Mouse (Mus musculus): ENCODE measurements around the gene Pgbd1. TPM values are rescaled to one million over a fixed set of nuclear protein-coding genes. Genes with fewer than 3 reads are reported as not detected.
"Not testable (repeated sequence)": the region's sequence is repeated elsewhere in the genome, so short reads cannot be mapped to it uniquely, and the experiment has no call there.

Pgbd1 gene
- polyA plus RNA-seq (2015; fragmentation: Nextera tagmentation; extraction: Ambion mirVana), result 2.4 TPM in 2 replicates

DNA sequence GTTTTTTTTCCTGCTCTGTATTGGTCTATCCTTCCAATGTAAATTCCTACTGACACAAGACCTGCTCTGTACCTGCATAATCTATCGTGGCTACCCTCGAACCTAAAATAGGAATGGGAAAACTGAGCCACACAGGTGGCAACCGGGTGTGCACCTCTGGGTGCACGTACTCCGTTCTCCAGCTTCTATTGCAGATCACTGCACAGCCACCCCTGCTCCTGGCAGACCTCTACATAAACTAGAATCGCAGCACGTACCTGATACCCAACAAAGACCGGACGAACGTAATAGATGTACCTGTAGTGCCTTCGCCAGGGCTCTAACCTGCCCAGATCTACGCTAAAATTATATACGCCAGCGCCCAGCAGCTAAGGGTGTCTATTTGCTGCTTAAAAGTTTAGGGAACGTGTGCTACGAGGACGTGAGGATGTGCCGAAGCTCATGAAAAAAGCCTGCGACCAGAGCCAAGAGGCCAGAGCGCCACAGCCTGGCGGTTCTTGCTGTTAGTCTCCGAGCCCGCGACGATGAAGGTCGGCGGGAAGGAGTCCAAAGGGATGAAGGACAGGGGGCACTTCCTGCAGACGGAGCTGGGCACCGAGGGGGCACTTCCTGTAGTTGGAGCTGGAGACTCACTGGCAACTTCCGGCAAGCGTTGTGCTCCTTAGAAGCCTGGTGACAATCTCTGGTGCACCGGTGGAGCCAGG is at the start of gene Pgbd1:
TSS of gene Pgbd1 (minus strand) at position 556 of the 704 bp plus-strand sequence.
- Histone ChIP-seq H3K27ac (ENCODE audit: low read length) (peak within 1 kb of the TSS; percentile 81), H3K4me2 (ENCODE audit: low read depth, low read length) (peak within 1 kb of the TSS; percentile 90), H3K4me1 (ENCODE audit: control insufficient read depth, insufficient read depth, low read length) (peaks cover 7% of the 10 kb centered on the region), H3K27me3 (replicated peaks; ENCODE audit: control insufficient read depth, insufficient read depth, low read length) (no peaks in the 10 kb centered on the region), H3K9me3 (ENCODE audit: control insufficient read depth, low read length) (no peaks in the 10 kb centered on the region), H3K36me3 (ENCODE audit: control insufficient read depth, insufficient read depth, low read length) (no peaks in the 10 kb centered on the region), H3K4me3 (ENCODE audit: low read length) (peak within 1 kb of the TSS; percentile 58), H3K9ac (ENCODE audit: low read depth, low read length) (peak within 1 kb of the TSS; percentile 78)
- WGBS, result 1% methylated on average over 32 of the region's 32 CpGs
- ATAC-seq, result peak; percentile 95

DNA sequence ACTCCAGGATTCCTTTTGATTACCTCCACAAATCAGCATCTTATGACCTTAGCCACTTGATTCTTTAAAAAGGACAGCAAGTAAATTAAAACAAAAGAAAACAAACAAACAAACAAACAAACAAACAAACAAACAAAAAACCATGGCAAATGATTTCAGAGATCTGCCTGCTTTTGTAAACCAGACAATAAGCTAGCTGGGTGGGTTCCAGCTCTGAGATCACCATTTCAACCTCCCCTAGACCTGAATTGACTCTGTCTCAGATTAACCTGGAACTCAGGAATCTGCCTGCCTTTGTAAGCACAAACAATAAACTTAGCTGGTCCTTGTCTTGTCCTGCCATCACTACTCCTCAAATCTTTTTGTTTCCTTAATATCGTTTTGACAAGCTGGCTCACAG is 46.0 kb upstream of the Pgbd1 start:
- no peak overlapping the region for H3K4me3 ChIP-seq (ENCODE audit: low read length)
- H3K4me2 ChIP-seq (ENCODE audit: low read depth, low read length), result no peak overlapping the region
- no peak overlapping the region for H3K27ac ChIP-seq (ENCODE audit: low read length)
- ATAC-seq, result no peak
- H3K27me3 ChIP-seq (replicated peaks; ENCODE audit: control insufficient read depth, insufficient read depth, low read length), result no peaks in the 10 kb centered on the region
- H3K36me3 ChIP-seq (ENCODE audit: control insufficient read depth, insufficient read depth, low read length), result no peaks in the 10 kb centered on the region
- WGBS, result 91% methylated on average over 1 of the region's 1 CpGs
- no peak overlapping the region for H3K9ac ChIP-seq (ENCODE audit: low read depth, low read length)
- no peaks in the 10 kb centered on the region for H3K9me3 ChIP-seq (ENCODE audit: control insufficient read depth, low read length)
- no peaks in the 10 kb centered on the region for H3K4me1 ChIP-seq (ENCODE audit: control insufficient read depth, insufficient read depth, low read length)

GRCm38 (mm10) chr13:21478759-21479670 is 38.2 kb upstream of the Pgbd1 start, which contains the start of the genes Zkscan4 and Gm10065:
TSS of gene Zkscan4 (plus strand) at chr13:21478907.
TSS of gene Gm10065 (minus strand) at chr13:21479441.
- ATAC-seq, result peak; percentile 88
- Histone ChIP-seq H3K27ac (ENCODE audit: low read length) (peak within 1 kb of the TSS; percentile 77), H3K4me2 (ENCODE audit: low read depth, low read length) (peak within 1 kb of the TSS; percentile 72), H3K4me3 (ENCODE audit: low read length) (peak within 1 kb of the TSS; percentile 67), H3K9ac (ENCODE audit: low read depth, low read length) (peak within 1 kb of the TSS; percentile 73)
- not testable (repeated sequence) for H3K9me3 ChIP-seq (ENCODE audit: control insufficient read depth, low read length); H3K4me1 ChIP-seq (ENCODE audit: control insufficient read depth, insufficient read depth, low read length); H3K36me3 ChIP-seq (ENCODE audit: control insufficient read depth, insufficient read depth, low read length); H3K27me3 ChIP-seq (replicated peaks; ENCODE audit: control insufficient read depth, insufficient read depth, low read length)
- 4% methylated on average over 31 of the region's 31 CpGs for WGBS

GRCm38 (mm10) chr13:21472427-21472826 is 31.6 kb upstream of the Pgbd1 start:
- Histone ChIP-seq H3K9me3 (ENCODE audit: control insufficient read depth, low read length) (no peaks in the 10 kb centered on the region), H3K27me3 (replicated peaks; ENCODE audit: control insufficient read depth, insufficient read depth, low read length) (no peaks in the 10 kb centered on the region), H3K27ac (ENCODE audit: low read length) (no peak overlapping the region), H3K4me3 (ENCODE audit: low read length) (no peak overlapping the region), H3K4me1 (ENCODE audit: control insufficient read depth, insufficient read depth, low read length) (0 out of 2 replicates have a peak, but pooled peaks cover 4% of the 10 kb centered on the region), H3K4me2 (ENCODE audit: low read depth, low read length) (no peak overlapping the region), H3K9ac (ENCODE audit: low read depth, low read length) (no peak overlapping the region), H3K36me3 (ENCODE audit: control insufficient read depth, insufficient read depth, low read length) (no peaks in the 10 kb centered on the region)
- WGBS, result 36% methylated on average over 4 of the region's 4 CpGs
- ATAC-seq, result no peak

GRCm38 (mm10) chr13:21469097-21469496 is 28.2 kb upstream of the Pgbd1 start:
- Histone ChIP-seq H3K9me3 (ENCODE audit: control insufficient read depth, low read length) (no peaks in the 10 kb centered on the region), H3K4me1 (ENCODE audit: control insufficient read depth, insufficient read depth, low read length) (0 out of 2 replicates have a peak, but pooled peaks cover 4% of the 10 kb centered on the region), H3K4me3 (ENCODE audit: low read length) (no peak overlapping the region), H3K27me3 (replicated peaks; ENCODE audit: control insufficient read depth, insufficient read depth, low read length) (no peaks in the 10 kb centered on the region), H3K4me2 (ENCODE audit: low read depth, low read length) (peak overlapping the region; percentile 97; the same call in 1 of the 2 replicates), H3K36me3 (ENCODE audit: control insufficient read depth, insufficient read depth, low read length) (no peaks in the 10 kb centered on the region), H3K9ac (ENCODE audit: low read depth, low read length) (no peak overlapping the region), H3K27ac (ENCODE audit: low read length) (no peak overlapping the region)
- no peak for ATAC-seq
- WGBS, result 37% methylated on average over 9 of the region's 9 CpGs

DNA sequence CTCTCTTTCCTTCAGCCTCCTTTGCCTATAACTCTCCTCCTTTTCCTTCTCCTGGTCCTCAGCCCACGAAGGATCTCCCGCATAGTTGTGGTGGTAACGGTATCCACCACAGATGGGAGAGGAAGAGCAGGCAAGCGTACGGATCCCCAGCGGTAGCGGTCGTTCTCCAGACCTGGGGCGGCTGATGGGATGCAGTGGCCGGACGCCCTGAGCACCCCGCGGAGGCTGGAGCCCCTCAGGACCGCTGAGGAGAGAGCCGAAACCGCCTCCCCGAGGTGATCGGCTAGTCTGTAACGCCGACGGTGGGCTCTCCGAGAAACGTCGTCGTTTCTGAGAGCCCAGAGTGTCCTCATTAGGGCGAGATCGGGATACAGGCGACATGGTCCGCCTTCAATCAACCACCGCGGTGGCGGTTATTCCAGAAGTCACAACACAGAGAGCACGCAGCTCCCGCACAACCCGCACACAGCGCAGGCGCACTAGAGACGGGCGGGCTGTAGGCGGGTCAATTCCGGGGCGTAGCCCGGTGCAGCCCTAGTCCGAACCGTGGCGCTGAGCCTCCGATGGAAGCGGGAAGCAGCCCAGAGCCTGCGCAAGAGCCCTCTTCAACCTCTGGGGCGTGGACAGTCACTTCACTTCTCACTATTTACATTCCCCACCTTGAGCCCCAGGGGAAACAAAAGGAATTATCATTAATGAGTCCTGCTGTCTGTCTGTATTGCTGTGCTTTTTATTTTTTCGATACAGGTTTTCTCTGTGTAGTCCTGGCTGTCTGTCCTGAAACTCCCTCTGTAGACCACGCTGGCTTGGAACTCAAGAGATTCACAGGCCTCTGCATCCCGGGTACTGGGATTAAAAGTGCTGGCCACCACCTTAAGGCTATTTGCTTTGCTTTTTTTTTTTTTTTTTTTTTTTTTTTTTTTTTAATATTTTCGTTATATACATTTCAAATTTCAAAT is 27.5 kb upstream of the Pgbd1 start, which contains the start of gene Nkapl:
TSS of gene Nkapl (minus strand) at position 449 of the 959 bp plus-strand sequence.
- under 1% methylated on average over 54 of the region's 54 CpGs for WGBS
- peak within 1 kb of the TSS; percentile 97 for H3K4me2 ChIP-seq (ENCODE audit: low read depth, low read length)
- 0 out of 2 replicates have a peak, but pooled peaks cover 4% of the 10 kb centered on the region for H3K4me1 ChIP-seq (ENCODE audit: control insufficient read depth, insufficient read depth, low read length)
- H3K9me3 ChIP-seq (ENCODE audit: control insufficient read depth, low read length), result no peaks in the 10 kb centered on the region
- H3K27ac ChIP-seq (ENCODE audit: low read length), result peak within 1 kb of the TSS; percentile 41; the same call in 1 of the 2 replicates
- H3K4me3 ChIP-seq (ENCODE audit: low read length), result peak within 1 kb of the TSS; percentile 75
- peak within 1 kb of the TSS; percentile 82 for H3K9ac ChIP-seq (ENCODE audit: low read depth, low read length)
- no peaks in the 10 kb centered on the region for H3K27me3 ChIP-seq (replicated peaks; ENCODE audit: control insufficient read depth, insufficient read depth, low read length)
- no peaks in the 10 kb centered on the region for H3K36me3 ChIP-seq (ENCODE audit: control insufficient read depth, insufficient read depth, low read length)
- ATAC-seq, result peak; percentile 100

- Histone ChIP-seq H3K4me3 (ENCODE audit: low read length) (no peak overlapping the region), H3K36me3 (ENCODE audit: control insufficient read depth, insufficient read depth, low read length) (no peaks in the 10 kb centered on the region), H3K4me2 (ENCODE audit: low read depth, low read length) (no peak overlapping the region), H3K27ac (ENCODE audit: low read length) (no peak overlapping the region), H3K9me3 (ENCODE audit: control insufficient read depth, low read length) (no peaks in the 10 kb centered on the region), H3K9ac (ENCODE audit: low read depth, low read length) (no peak overlapping the region), H3K27me3 (replicated peaks; ENCODE audit: control insufficient read depth, insufficient read depth, low read length) (no peaks in the 10 kb centered on the region), H3K4me1 (ENCODE audit: control insufficient read depth, insufficient read depth, low read length) (0 out of 2 replicates have a peak, but pooled peaks cover 4% of the 10 kb centered on the region)
- WGBS, result 85% methylated on average over 10 of the region's 10 CpGs
- ATAC-seq, result no peak
Measured at GRCm38 (mm10) chr13:21467336-21467735, 26.5 kb upstream of the Pgbd1 start.

- not testable (repeated sequence) for H3K27me3 ChIP-seq (replicated peaks; ENCODE audit: control insufficient read depth, insufficient read depth, low read length); H3K4me2 ChIP-seq (ENCODE audit: low read depth, low read length); H3K4me1 ChIP-seq (ENCODE audit: control insufficient read depth, insufficient read depth, low read length); H3K9me3 ChIP-seq (ENCODE audit: control insufficient read depth, low read length); H3K27ac ChIP-seq (ENCODE audit: low read length); H3K9ac ChIP-seq (ENCODE audit: low read depth, low read length); H3K4me3 ChIP-seq (ENCODE audit: low read length); H3K36me3 ChIP-seq (ENCODE audit: control insufficient read depth, insufficient read depth, low read length); ATAC-seq
- 49% methylated on average over 9 of the region's 9 CpGs for WGBS
Measured at GRCm38 (mm10) chr13:21462516-21462915, 21.7 kb upstream of the Pgbd1 start.

All from intestine, embryonic 16.5 days (tissue).